Mouse (Mus musculus) myocyte (in vitro differentiated cells): ENCODE data around the gene Pou2af1.

Experiments
- CEBPB ChIP-seq: IDR thresholded peaks from 2 replicates; pipeline ENCODE4 v1.6.1; 2011; ENCODE audit warnings: mild to moderate bottlenecking, moderate library complexity; ENCODE audit not compliant: poor library complexity, insufficient read depth, severe bottlenecking
- MYOG ChIP-seq, 3 experiments: IDR thresholded peaks; one replicate each; pipeline ENCODE4 v1.6.1; 2011; ENCODE audit warnings: control low read depth in 2 of 3, low read depth in 2 of 3, mild to moderate bottlenecking in 2 of 3; ENCODE audit not compliant: insufficient read length in 2 of 3, control insufficient read depth in 1 of 3, insufficient read depth in 1 of 3
- POLR2A ChIP-seq: IDR thresholded peaks from one replicate; pipeline ENCODE4 v1.6.1; 2011; ENCODE audit warnings: low read depth, mild to moderate bottlenecking, control low read depth, moderate library complexity; ENCODE audit not compliant: insufficient read length
- POLR2AphosphoS2 ChIP-seq: IDR thresholded peaks from one replicate; pipeline ENCODE4 v1.6.1; 2011; ENCODE audit warnings: low read depth, control low read depth; ENCODE audit not compliant: insufficient read length
- REST ChIP-seq: IDR thresholded peaks from one replicate; pipeline ENCODE4 v1.6.1; 2011; ENCODE audit warnings: mild to moderate bottlenecking, control low read depth, moderate library complexity; ENCODE audit not compliant: insufficient read depth, insufficient read length
- TCF12 ChIP-seq: IDR thresholded peaks from one replicate; pipeline ENCODE4 v1.6.1; 2011; ENCODE audit warnings: mild to moderate bottlenecking, control low read depth; ENCODE audit not compliant: poor library complexity, insufficient read depth, severe bottlenecking

GRCm38 (mm10) chr9:51258426-51258825, 44.9 kb downstream of the Pou2af1 start:
- TF ChIP-seq POLR2A (no peak), TCF12 (no peak), POLR2AphosphoS2 (no peak), MYOG (IDR thresholded peaks at IDR 0.05; ENCODE audit: control insufficient read depth in 1 of 3, insufficient read depth in 1 of 3, insufficient read length in 2 of 3, low read depth in 2 of 3) (peak in 2 of 3 experiments; percentile 31 to 69), CEBPB (no peak), REST (no peak)
